Mouse (Mus musculus) cerebellum, adult 18-20 months (tissue): ENCODE results near the gene Gm20605.
"Not testable (repeated sequence)": the region's sequence is repeated elsewhere in the genome, so short reads cannot be mapped to it uniquely, and the experiment has no call there.

Source experiments
- DNase-seq, 2 experiments: peaks; one replicate each; pipeline ENCODE4 v3.0.0; 2021

Gm20605 gene

GRCm38 (mm10) chr5:137613550-137613949 lies 15.4 kb upstream of the Gm20605 start, which contains the start of gene Pcolce:
Gene Pcolce, minus strand, starts transcription at chr5:137613784.
- DNase-seq, result no peak

GRCm38 (mm10) chr5:137614921-137615320 lies 14.1 kb upstream of the Gm20605 start:
- DNase-seq, result not testable (repeated sequence)

GRCm38 (mm10) chr5:137615347-137615746 lies 13.6 kb upstream of the Gm20605 start:
- no peak for DNase-seq

- DNase-seq, result no peak
Measured at GRCm38 (mm10) chr5:137623937-137624530, 4.9 kb upstream of the Gm20605 start.

- peak in 1 of 2 experiments; percentile 25 for DNase-seq
Measured at GRCm38 (mm10) chr5:137627991-137628390, 984 bp upstream of the Gm20605 start.

- DNase-seq, result no peak
Measured at GRCm38 (mm10) chr5:137629306-137629721, 339 bp downstream of the Gm20605 start.

GRCm38 (mm10) chr5:137629906-137630545 lies 1.1 kb downstream of the Gm20605 start:
- no peak for DNase-seq

- DNase-seq, result no peak
Measured at GRCm38 (mm10) chr5:137630602-137631001, 1.6 kb downstream of the Gm20605 start.

GRCm38 (mm10) chr5:137631171-137631570 lies 2.2 kb downstream of the Gm20605 start:
- DNase-seq, result no peak

GRCm38 (mm10) chr5:137631591-137631990 lies 2.6 kb downstream of the Gm20605 start:
- no peak for DNase-seq

GRCm38 (mm10) chr5:137633397-137634084 lies 4.6 kb downstream of the Gm20605 start:
- no peak for DNase-seq

GRCm38 (mm10) chr5:137639472-137639871 lies 10.5 kb downstream of the Gm20605 start:
- no peak for DNase-seq

- no peak for DNase-seq
Measured at GRCm38 (mm10) chr5:137641054-137641453, 12.1 kb downstream of the Gm20605 start, which contains the start of gene Sap25. Gene Sap25, plus strand, starts transcription at chr5:137641334.

- no peak for DNase-seq
Measured at GRCm38 (mm10) chr5:137642886-137643285, 13.9 kb downstream of the Gm20605 start.

GRCm38 (mm10) chr5:137644484-137644883 lies 15.5 kb downstream of the Gm20605 start:
- DNase-seq, result no peak

- DNase-seq, result no peak
Measured at GRCm38 (mm10) chr5:137645091-137645651, 16.2 kb downstream of the Gm20605 start.

- DNase-seq, result no peak
Measured at GRCm38 (mm10) chr5:137645652-137646091, 16.7 kb downstream of the Gm20605 start, which contains the start of gene Irs3. Gene Irs3, minus strand, starts transcription at chr5:137645714.

GRCm38 (mm10) chr5:137647827-137648601 lies 19.0 kb downstream of the Gm20605 start:
- no peak for DNase-seq

GRCm38 (mm10) chr5:137649251-137649650 lies 20.3 kb downstream of the Gm20605 start:
- DNase-seq, result no peak

GRCm38 (mm10) chr5:137649669-137650571 lies 20.9 kb downstream of the Gm20605 start:
- no peak for DNase-seq

- DNase-seq, result peak; percentile 80 to 84
Measured at GRCm38 (mm10) chr5:137652474-137652873, 23.5 kb downstream of the Gm20605 start.
